Mouse (Mus musculus) MEL (cell line): ENCODE data around the gene Chdh.

ENCODE experiments used
- CHD1 ChIP-seq: IDR thresholded peaks from 2 replicates; pipeline ENCODE4 v1.6.1; 2012; ENCODE audit warnings: low read depth, mild to moderate bottlenecking, inconsistent platforms, low read length, improper control_type of control experiment
- CTCF ChIP-seq, 3 experiments: IDR thresholded peaks in 2 of 3; conservative IDR thresholded peaks in 1 of 3; 2 replicates each; pipeline ENCODE4 v1.5.1; 2011 to 2012; ENCODE audit warnings: low read length in 3 of 3, low read depth in 2 of 3, mild to moderate bottlenecking in 2 of 3, improper control_type of control experiment in 1 of 3, inconsistent platforms in 1 of 3, mixed read lengths in 1 of 3, moderate library complexity in 1 of 3; ENCODE audit not compliant: control insufficient read depth in 1 of 3, insufficient read depth in 1 of 3, poor library complexity in 1 of 3, severe bottlenecking in 1 of 3
- EP300 ChIP-seq, 2 experiments: IDR thresholded peaks; 2 replicates each; pipeline ENCODE4 v1.6.1; 2011; ENCODE audit warnings: improper control_type of control experiment in 2 of 2, low read length in 2 of 2, low read depth in 1 of 2, mild to moderate bottlenecking in 1 of 2
- KAT2A ChIP-seq: conservative IDR thresholded peaks from 2 replicates; pipeline ENCODE4 v1.6.1; 2012; ENCODE audit warnings: low read depth, low read length, improper control_type of control experiment, inconsistent platforms
- MYC ChIP-seq: IDR thresholded peaks from 2 replicates; pipeline ENCODE4 v1.6.1; 2011; ENCODE audit warnings: low read depth, mild to moderate bottlenecking, low read length, improper control_type of control experiment, moderate library complexity
- POLR2A ChIP-seq, 2 experiments: IDR thresholded peaks; 2 replicates each; pipeline ENCODE4 v1.6.1; 2011 to 2012; ENCODE audit warnings: low read length in 2 of 2, mild to moderate bottlenecking in 2 of 2, control low read depth in 1 of 2, improper control_type of control experiment in 1 of 2, low read depth in 1 of 2, moderate library complexity in 1 of 2; ENCODE audit not compliant: control insufficient read depth in 1 of 2, insufficient read depth in 1 of 2, poor library complexity in 1 of 2
- TBP ChIP-seq: IDR thresholded peaks from 2 replicates; pipeline ENCODE4 v1.8.0; 2011; ENCODE audit warnings: low read depth, low read length, improper control_type of control experiment
- USF1 ChIP-seq: IDR thresholded peaks from 2 replicates; pipeline ENCODE4 v1.6.1; 2014; ENCODE audit warnings: low read depth, mild to moderate bottlenecking, inconsistent platforms, low read length, improper control_type of control experiment, moderate library complexity
- ZC3H11A ChIP-seq: IDR thresholded peaks from 2 replicates; pipeline ENCODE4 v1.6.1; 2012; ENCODE audit warnings: low read depth, mild to moderate bottlenecking, inconsistent platforms, low read length, improper control_type of control experiment
- ZMIZ1 ChIP-seq: IDR thresholded peaks from 2 replicates; pipeline ENCODE4 v1.6.1; 2012; ENCODE audit warnings: low read depth, mild to moderate bottlenecking, inconsistent platforms, low read length, improper control_type of control experiment, moderate library complexity
- ZNF384 ChIP-seq: IDR thresholded peaks from 2 replicates; pipeline ENCODE4 v1.6.1; 2012; ENCODE audit warnings: low read depth, mild to moderate bottlenecking, inconsistent platforms, low read length, improper control_type of control experiment

- no peak for TF ChIP-seq ZMIZ1
- no peak for TF ChIP-seq POLR2A (IDR thresholded peaks at IDR 0.05; ENCODE audit: control insufficient read depth in 1 of 2, insufficient read depth in 1 of 2, low read depth in 1 of 2, low read length in 2 of 2, poor library complexity in 1 of 2)
- no peak for TF ChIP-seq MYC
- TF ChIP-seq USF1, result no peak
- TF ChIP-seq EP300 (IDR thresholded peaks at IDR 0.05; ENCODE audit: low read depth in 1 of 2, low read length in 2 of 2), result no peak
- TF ChIP-seq ZC3H11A, result no peak
- no peak for TF ChIP-seq KAT2A
- TF ChIP-seq CHD1, result no peak
- no peak for TF ChIP-seq CTCF (IDR thresholded peaks at IDR 0.05 in 2 of 3, conservative IDR thresholded peaks at IDR 0.05 in 1 of 3; ENCODE audit: control insufficient read depth in 1 of 3, insufficient read depth in 1 of 3, low read depth in 2 of 3, low read length in 3 of 3, poor library complexity in 1 of 3, severe bottlenecking in 1 of 3)
- TF ChIP-seq ZNF384, result no peak
- TF ChIP-seq TBP, result no peak
Observed at GRCm38 (mm10) chr14:30078115-30078808, 69.4 kb downstream of the Chdh start.
